Mouse (Mus musculus): ENCODE results near the gene Tbc1d9. TPM values are rescaled to one million over a fixed set of nuclear protein-coding genes. Genes with fewer than 3 reads are reported as not detected.

Tbc1d9 gene
- polyA plus RNA-seq, 1 experiment from 2014 or later: 0.41 TPM

DNA sequence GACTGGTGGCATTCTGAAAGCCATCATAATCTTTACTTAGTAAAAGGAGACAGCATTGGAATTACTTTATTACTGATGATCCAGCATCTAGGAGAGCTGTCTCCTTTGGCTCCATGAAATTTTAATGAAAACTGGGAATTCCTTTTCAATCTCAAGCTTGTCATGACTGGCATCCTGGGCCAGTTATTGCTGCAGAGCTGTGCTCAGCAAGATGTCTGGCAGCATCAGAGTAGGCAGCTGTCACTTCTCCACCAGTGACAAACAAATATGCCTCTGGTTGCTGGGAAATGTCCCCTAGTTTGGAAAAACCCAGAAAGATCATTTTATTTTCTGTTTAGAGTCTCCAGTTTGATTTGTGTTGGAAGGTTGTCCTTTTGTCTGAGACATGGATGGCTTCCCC, 74.2 kb downstream of the Tbc1d9 start:
- Histone ChIP-seq H3K9me3 (ENCODE audit: low read length) (no peaks in the 10 kb centered on the region), H3K27ac (ENCODE audit: low read depth) (no peak overlapping the region), H3K36me3 (replicated peaks; ENCODE audit: insufficient read depth, low read length) (no peaks in the 10 kb centered on the region), H3K4me3 (ENCODE audit: low read depth, low read length) (no peak overlapping the region), H3K4me2 (ENCODE audit: low read depth, low read length) (no peak overlapping the region), H3K27me3 (ENCODE audit: insufficient read depth, low read length) (no peaks in the 10 kb centered on the region), H3K4me1 (ENCODE audit: insufficient read depth) (no peaks in the 10 kb centered on the region), H3K9ac (replicated peaks) (no peak overlapping the region)
- ATAC-seq (no peak), DNase-seq (no peak)
- TF ChIP-seq CTCF (IDR thresholded peaks at IDR 0.05; ENCODE audit: low read depth) (no peak), EP300 (IDR thresholded peaks at IDR 0.05; ENCODE audit: low read depth) (no peak)

DNA sequence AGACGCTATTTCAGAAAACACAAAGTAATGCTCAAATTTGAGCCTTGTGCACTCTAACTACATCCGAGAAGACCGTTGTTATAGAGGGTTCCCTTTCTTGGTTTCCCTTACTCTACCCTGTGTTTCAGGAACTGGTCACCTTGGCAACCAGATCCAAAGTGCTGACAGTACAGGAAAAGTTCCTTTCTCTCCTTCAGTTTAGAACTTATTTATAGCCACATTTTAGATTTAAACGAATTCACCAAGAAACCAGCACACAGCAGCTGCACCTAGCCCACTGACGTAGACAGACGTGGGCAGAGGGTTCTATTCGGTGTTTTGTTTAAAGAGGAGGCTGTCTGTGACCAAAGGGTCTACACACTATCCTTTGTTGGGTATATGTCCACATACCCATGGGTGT, 79.0 kb downstream of the Tbc1d9 start:
- no peak for ATAC-seq

DNA sequence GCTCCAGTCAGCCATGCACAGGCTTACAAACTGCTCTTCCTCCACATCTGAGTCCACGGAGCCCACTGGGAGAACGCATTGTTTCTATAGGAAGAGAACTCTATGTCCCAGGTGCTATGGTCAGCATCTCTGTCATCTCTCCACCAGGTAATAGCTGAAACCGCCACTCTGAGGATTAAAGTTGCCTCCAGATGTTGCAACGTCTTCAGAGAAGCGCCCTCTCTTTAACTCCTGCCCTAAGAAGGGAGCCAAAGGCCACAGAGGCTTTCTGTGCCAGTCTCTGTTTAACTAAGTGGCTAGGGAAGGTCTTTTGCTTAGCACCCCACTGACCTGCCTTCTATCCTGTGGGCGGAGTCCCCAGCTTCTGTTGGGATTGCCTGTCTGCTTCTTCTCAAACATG, 85.7 kb downstream of the Tbc1d9 start:
- no peak overlapping the region for H3K4me3 ChIP-seq (ENCODE audit: low read depth, low read length)
- H3K27ac ChIP-seq (ENCODE audit: low read depth): no peak overlapping the region
- H3K36me3 ChIP-seq (replicated peaks; ENCODE audit: insufficient read depth, low read length): no peaks in the 10 kb centered on the region
- H3K9ac ChIP-seq (replicated peaks): no peak overlapping the region
- H3K27me3 ChIP-seq (ENCODE audit: insufficient read depth, low read length): no peaks in the 10 kb centered on the region
- no peak for DNase-seq
- TF ChIP-seq EP300 (IDR thresholded peaks at IDR 0.05; ENCODE audit: low read depth) (no peak), CTCF (IDR thresholded peaks at IDR 0.05; ENCODE audit: low read depth) (no peak)
- H3K4me2 ChIP-seq (ENCODE audit: low read depth, low read length): no peak overlapping the region
- no peaks in the 10 kb centered on the region for H3K4me1 ChIP-seq (ENCODE audit: insufficient read depth)
- no peak for ATAC-seq
- whole genome bisulfite sequencing (ENCODE audit: insufficient replicate concordance): 88% methylated on average over 6 of the region's 6 CpGs
- no peaks in the 10 kb centered on the region for H3K9me3 ChIP-seq (ENCODE audit: low read length)

More for the DNA sequence above, 79.0 kb downstream of the Tbc1d9 start:
- no peak for DNase-seq
- no peak for TF ChIP-seq EP300 (IDR thresholded peaks at IDR 0.05; ENCODE audit: low read depth)
- TF ChIP-seq CTCF (IDR thresholded peaks at IDR 0.05; ENCODE audit: low read depth): no peak
- Histone ChIP-seq H3K9me3 (ENCODE audit: low read length) (no peaks in the 10 kb centered on the region), H3K27ac (ENCODE audit: low read depth) (no peak overlapping the region), H3K4me1 (ENCODE audit: insufficient read depth) (no peaks in the 10 kb centered on the region), H3K9ac (replicated peaks) (no peak overlapping the region), H3K36me3 (replicated peaks; ENCODE audit: insufficient read depth, low read length) (no peaks in the 10 kb centered on the region), H3K4me3 (ENCODE audit: low read depth, low read length) (no peak overlapping the region), H3K4me2 (ENCODE audit: low read depth, low read length) (no peak overlapping the region), H3K27me3 (ENCODE audit: insufficient read depth, low read length) (no peaks in the 10 kb centered on the region)
- 51% methylated on average over 7 of the region's 7 CpGs for WGBS (ENCODE audit: insufficient replicate concordance)

DNA sequence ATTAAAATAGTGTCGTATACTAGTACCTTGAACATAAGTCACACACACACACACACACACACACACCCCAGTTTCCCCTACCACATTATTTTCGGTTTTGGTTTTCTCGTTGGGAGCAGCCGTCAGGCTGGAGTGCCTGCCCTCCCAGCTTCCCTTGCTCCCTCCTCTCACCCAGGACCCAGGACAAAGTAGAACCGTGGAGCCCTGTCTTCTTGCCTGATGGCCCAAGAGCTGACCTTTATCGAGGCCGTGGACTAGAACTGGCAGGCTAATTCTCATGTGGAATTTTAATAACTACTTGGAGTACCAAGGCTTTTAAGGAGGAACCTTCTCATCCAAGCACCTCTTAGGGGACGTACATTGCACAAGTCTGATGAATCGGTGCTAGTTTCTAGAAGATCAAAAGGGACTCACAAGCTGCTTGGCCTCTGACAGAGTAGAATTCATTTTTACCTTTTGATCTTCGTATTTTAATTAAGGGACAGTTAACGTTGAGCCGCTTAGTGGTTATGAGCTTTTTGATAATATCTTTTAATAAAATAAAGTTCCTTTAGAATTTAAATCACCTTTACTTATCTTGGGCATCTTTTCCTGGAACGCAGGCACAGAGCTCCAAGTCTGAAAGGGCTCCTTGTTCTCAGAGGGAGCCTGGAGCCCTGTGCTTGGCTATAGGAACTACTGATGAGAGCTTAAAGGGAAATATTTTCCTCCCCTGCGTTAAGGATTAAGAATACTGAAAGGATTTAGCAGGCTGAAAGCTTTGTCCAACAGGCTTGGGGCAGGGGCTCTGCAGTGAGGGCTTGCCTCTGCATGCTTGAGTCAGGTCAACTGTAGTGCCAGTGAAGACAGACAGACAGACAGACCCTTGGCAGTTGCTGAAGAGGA, 86.5 kb downstream of the Tbc1d9 start:
- Histone ChIP-seq H3K4me3 (ENCODE audit: low read depth, low read length) (no peak overlapping the region), H3K9me3 (ENCODE audit: low read length) (no peaks in the 10 kb centered on the region), H3K36me3 (replicated peaks; ENCODE audit: insufficient read depth, low read length) (no peaks in the 10 kb centered on the region), H3K27me3 (ENCODE audit: insufficient read depth, low read length) (no peaks in the 10 kb centered on the region), H3K4me2 (ENCODE audit: low read depth, low read length) (no peak overlapping the region), H3K4me1 (ENCODE audit: insufficient read depth) (no peaks in the 10 kb centered on the region), H3K9ac (replicated peaks) (no peak overlapping the region), H3K27ac (ENCODE audit: low read depth) (no peak overlapping the region)
- ATAC-seq (no peak), DNase-seq (no peak)
- 81% methylated on average over 14 of the region's 14 CpGs for WGBS (ENCODE audit: insufficient replicate concordance)
- TF ChIP-seq CTCF (IDR thresholded peaks at IDR 0.05; ENCODE audit: low read depth) (no peak), EP300 (IDR thresholded peaks at IDR 0.05; ENCODE audit: low read depth) (no peak)

DNA sequence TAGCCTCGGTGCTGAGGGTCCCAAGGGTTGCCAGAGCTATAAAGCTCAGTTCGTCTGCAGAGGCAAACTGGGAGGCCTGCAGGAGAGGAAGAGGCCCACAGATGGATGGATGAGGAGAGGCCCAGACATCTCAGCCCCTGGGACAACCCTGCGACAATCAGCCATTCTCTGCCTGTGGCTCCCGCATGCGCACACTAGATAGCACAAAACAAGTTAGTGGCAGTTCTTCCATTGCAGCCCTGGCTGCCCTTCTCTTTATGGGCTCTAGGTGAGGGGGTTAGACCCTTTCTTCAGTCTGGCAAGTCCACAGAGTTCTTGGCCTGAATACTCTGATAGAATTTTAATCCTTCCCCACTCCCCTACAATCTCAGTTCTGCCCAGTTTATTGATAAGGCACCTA, 87.6 kb downstream of the Tbc1d9 start:
- ATAC-seq (no peak), DNase-seq (no peak)
- Histone ChIP-seq H3K9ac (replicated peaks) (no peak overlapping the region), H3K36me3 (replicated peaks; ENCODE audit: insufficient read depth, low read length) (no peaks in the 10 kb centered on the region), H3K4me3 (ENCODE audit: low read depth, low read length) (no peak overlapping the region), H3K4me1 (ENCODE audit: insufficient read depth) (no peaks in the 10 kb centered on the region), H3K4me2 (ENCODE audit: low read depth, low read length) (no peak overlapping the region), H3K27me3 (ENCODE audit: insufficient read depth, low read length) (no peaks in the 10 kb centered on the region), H3K9me3 (ENCODE audit: low read length) (no peaks in the 10 kb centered on the region), H3K27ac (ENCODE audit: low read depth) (no peak overlapping the region)
- TF ChIP-seq CTCF (IDR thresholded peaks at IDR 0.05; ENCODE audit: low read depth) (no peak), EP300 (IDR thresholded peaks at IDR 0.05; ENCODE audit: low read depth) (no peak)
- WGBS (ENCODE audit: insufficient replicate concordance): 63% methylated on average over 5 of the region's 5 CpGs

DNA sequence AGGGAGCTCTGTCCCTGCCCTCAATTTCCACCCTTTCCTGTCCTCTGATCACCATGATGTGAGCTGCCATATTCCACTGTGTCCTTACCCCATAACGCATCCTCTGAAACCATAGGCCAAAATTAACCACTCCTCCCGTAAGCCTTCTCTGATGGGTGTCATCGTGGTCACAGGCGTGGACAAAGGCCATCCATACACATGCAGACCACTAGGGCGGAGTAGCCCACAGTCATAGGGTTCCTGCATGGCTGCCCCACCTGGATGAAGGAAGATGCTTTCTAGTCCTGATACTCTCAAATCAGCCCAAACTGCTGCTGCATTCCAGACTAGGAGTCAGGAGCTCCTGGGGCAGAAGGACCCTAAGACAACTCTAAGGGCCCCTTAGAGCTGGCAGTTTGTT, 92.5 kb downstream of the Tbc1d9 start:
- Histone ChIP-seq H3K9me3 (ENCODE audit: low read length) (no peaks in the 10 kb centered on the region), H3K4me2 (ENCODE audit: low read depth, low read length) (no peak overlapping the region), H3K27ac (ENCODE audit: low read depth) (no peak overlapping the region), H3K9ac (replicated peaks) (no peak overlapping the region), H3K4me1 (ENCODE audit: insufficient read depth) (no peaks in the 10 kb centered on the region), H3K27me3 (ENCODE audit: insufficient read depth, low read length) (no peaks in the 10 kb centered on the region), H3K4me3 (ENCODE audit: low read depth, low read length) (no peak overlapping the region), H3K36me3 (replicated peaks; ENCODE audit: insufficient read depth, low read length) (no peaks in the 10 kb centered on the region)
- TF ChIP-seq EP300 (IDR thresholded peaks at IDR 0.05; ENCODE audit: low read depth) (no peak), CTCF (IDR thresholded peaks at IDR 0.05; ENCODE audit: low read depth) (no peak)
- ATAC-seq: no peak
- DNase-seq: no peak
- WGBS (ENCODE audit: insufficient replicate concordance): 82% methylated on average over 5 of the region's 5 CpGs
